Mouse (Mus musculus): ENCODE data around the gene Zbp1. TPM values are rescaled to one million over a fixed set of nuclear protein-coding genes. Genes with fewer than 3 reads are reported as not detected.

Gene Zbp1
- polyA plus RNA-seq, 1 experiment from 2014 or later, result 0.08 TPM

DNA sequence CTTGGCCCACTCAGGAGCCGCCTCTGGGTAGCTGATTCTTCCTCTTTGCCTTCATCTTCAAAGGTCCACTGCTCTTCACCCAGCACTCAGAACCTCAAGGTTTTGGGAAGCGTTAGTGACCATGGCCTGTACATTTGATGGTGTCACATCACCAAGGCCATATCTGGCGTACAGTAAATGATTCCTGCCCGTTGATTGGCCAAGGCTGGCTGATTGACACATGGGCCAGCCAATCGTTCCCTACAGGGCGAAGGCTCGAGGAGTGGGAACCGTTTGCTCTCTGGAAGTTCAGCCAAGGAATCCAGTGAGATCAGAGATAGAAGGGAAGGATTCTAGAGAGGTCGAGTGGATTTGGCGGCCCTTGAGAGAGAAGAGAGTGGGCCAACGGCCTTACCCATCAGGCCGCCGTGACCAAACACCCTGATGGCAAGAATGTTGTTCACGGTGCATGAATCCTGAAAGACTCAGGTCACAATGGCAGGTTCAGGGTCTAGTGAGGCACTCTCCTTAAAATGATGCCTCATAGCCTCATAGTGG, 13.1 kb downstream of the Zbp1 start:
- Histone ChIP-seq H3K27ac (replicated peaks) (no peak overlapping the region), H3K9me3 (replicated peaks) (no peaks in the 10 kb centered on the region), H3K4me1 (no peaks in the 10 kb centered on the region), H3K9ac (replicated peaks) (no peak overlapping the region), H3K4me2 (no peak overlapping the region), H3K27me3 (replicated peaks) (no peaks in the 10 kb centered on the region), H3K36me3 (no peaks in the 10 kb centered on the region), H3K4me3 (replicated peaks) (no peak overlapping the region)
- WGBS, result 93% methylated on average over 14 of the region's 14 CpGs
- no peak for ATAC-seq (ENCODE audit: low FRiP score)

GRCm38 (mm10) chr2:173204671-173205070, 14.1 kb downstream of the Zbp1 start:
- no peaks in the 10 kb centered on the region for H3K4me1 ChIP-seq
- H3K9me3 ChIP-seq (replicated peaks), result no peaks in the 10 kb centered on the region
- H3K9ac ChIP-seq (replicated peaks), result no peak overlapping the region
- H3K4me3 ChIP-seq (replicated peaks), result no peak overlapping the region
- no peaks in the 10 kb centered on the region for H3K27me3 ChIP-seq (replicated peaks)
- no peak for ATAC-seq (ENCODE audit: low FRiP score)
- H3K27ac ChIP-seq (replicated peaks), result no peak overlapping the region
- H3K36me3 ChIP-seq, result no peaks in the 10 kb centered on the region
- no peak overlapping the region for H3K4me2 ChIP-seq
- 50% methylated on average over 4 of the region's 4 CpGs for WGBS

DNA sequence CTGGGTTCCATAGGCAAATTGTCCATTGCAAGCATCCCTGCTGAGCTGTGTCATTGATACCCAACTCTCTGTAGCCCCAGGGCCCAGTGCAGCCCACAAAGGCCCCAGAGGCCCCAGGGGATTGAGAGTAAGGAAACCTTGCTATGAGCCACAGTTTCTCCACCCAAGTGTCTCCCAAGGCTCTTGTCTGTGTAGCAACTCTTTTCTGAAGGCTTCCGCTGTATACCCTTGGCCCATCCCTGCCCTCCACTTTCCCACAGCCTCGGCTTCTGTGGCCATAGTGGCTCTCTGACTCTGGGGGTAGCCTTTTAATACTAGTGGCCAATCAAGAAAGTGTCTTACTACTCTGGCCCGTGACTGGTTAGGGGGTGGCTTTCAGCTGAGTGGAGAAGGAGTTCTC, 15.0 kb downstream of the Zbp1 start:
- Histone ChIP-seq H3K36me3 (no peaks in the 10 kb centered on the region), H3K9ac (replicated peaks) (no peak overlapping the region), H3K9me3 (replicated peaks) (no peaks in the 10 kb centered on the region), H3K4me1 (no peaks in the 10 kb centered on the region), H3K27ac (replicated peaks) (no peak overlapping the region), H3K27me3 (replicated peaks) (no peaks in the 10 kb centered on the region), H3K4me3 (replicated peaks) (no peak overlapping the region), H3K4me2 (no peak overlapping the region)
- no peak for ATAC-seq (ENCODE audit: low FRiP score)
- 83% methylated on average over 3 of the region's 3 CpGs for WGBS

DNA sequence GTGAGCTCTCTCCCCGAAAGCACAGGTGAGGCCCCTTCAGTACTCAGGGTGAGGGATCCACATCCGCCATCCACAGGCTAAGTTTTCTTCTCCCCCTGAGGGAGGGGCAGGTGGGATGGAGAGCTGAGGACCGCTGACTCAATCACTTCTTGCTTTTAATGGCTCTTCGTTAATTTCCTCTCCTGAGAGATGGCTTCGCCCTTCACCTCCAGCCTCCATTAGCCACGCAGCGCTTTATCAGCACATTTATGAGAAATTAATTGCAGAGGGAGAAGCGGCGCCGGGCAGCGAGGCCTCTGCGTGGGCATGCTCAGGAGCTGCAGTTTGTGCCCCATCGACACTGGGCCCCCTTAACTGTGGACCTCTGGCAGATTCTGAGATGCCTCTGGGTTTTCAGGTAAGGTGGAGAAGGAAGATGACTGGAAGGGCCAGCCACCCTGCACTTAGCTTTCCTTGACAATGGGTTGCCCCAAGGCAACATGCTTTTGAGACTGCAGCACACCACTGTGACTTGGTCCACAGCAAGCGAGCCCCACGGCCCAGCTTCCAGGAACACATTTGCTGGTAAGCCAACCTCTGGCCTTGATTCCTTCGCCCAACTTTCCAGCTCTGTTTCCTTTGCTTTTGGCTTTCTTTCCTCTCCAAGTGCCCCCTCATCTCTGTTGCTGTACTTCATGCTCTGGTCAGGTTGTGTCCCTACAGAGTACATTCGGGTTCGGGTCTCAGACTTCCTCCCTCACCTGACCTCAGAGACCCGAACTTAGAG, 15.6 kb downstream of the Zbp1 start:
- Histone ChIP-seq H3K27ac (replicated peaks) (no peak overlapping the region), H3K4me3 (replicated peaks) (no peak overlapping the region), H3K27me3 (replicated peaks) (no peaks in the 10 kb centered on the region), H3K36me3 (no peaks in the 10 kb centered on the region), H3K9me3 (replicated peaks) (no peaks in the 10 kb centered on the region), H3K4me2 (no peak overlapping the region), H3K4me1 (no peaks in the 10 kb centered on the region), H3K9ac (replicated peaks) (no peak overlapping the region)
- 73% methylated on average over 19 of the region's 19 CpGs for WGBS
- ATAC-seq (ENCODE audit: low FRiP score), result no peak

DNA sequence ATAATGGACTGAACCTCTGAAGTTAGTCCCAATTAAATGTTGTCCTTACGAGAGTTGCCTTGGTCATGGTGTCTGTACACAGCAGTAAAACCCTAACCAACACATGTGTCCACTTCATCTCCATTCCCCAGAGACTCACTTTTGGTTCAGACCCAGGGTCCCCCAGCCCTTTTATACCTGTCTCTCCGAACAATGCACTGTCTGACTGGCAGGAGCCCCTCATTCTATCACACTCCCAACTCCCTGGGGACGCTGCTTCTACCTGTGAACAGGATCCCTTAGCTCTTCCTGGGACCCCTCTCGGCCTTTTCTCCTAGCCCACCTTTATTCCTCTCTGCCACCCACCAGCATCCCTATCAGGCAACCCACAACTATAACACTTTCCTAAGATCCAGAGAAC, 23.9 kb downstream of the Zbp1 start:
- 86% methylated on average over 4 of the region's 4 CpGs for WGBS
- Histone ChIP-seq H3K4me1 (no peaks in the 10 kb centered on the region), H3K9me3 (replicated peaks) (no peaks in the 10 kb centered on the region), H3K4me2 (no peak overlapping the region), H3K36me3 (no peaks in the 10 kb centered on the region), H3K27ac (replicated peaks) (no peak overlapping the region), H3K27me3 (replicated peaks) (no peaks in the 10 kb centered on the region), H3K4me3 (replicated peaks) (no peak overlapping the region), H3K9ac (replicated peaks) (no peak overlapping the region)
- no peak for ATAC-seq (ENCODE audit: low FRiP score)

- ATAC-seq (ENCODE audit: low FRiP score), result no peak
- Histone ChIP-seq H3K9me3 (replicated peaks) (no peaks in the 10 kb centered on the region), H3K27me3 (replicated peaks) (peaks cover 15% of the 10 kb centered on the region), H3K36me3 (no peaks in the 10 kb centered on the region), H3K9ac (replicated peaks) (no peak overlapping the region), H3K4me1 (0 out of 2 replicates have a peak, but pooled peaks cover 3% of the 10 kb centered on the region), H3K27ac (replicated peaks) (no peak overlapping the region), H3K4me2 (no peak overlapping the region), H3K4me3 (replicated peaks) (no peak overlapping the region)
- WGBS, result 43% methylated on average over 8 of the region's 8 CpGs
Measured at GRCm38 (mm10) chr2:173187182-173187855, 31.4 kb downstream of the Zbp1 start.

- no peak overlapping the region for H3K9ac ChIP-seq (replicated peaks)
- 32% methylated on average over 26 of the region's 26 CpGs for WGBS
- ATAC-seq (ENCODE audit: low FRiP score), result peak; percentile 63; the same call in 1 of the 2 replicates
- peak overlapping the region; percentile 27; the same call in 1 of the 2 replicates for H3K4me2 ChIP-seq
- H3K36me3 ChIP-seq, result no peaks in the 10 kb centered on the region
- no peaks in the 10 kb centered on the region for H3K9me3 ChIP-seq (replicated peaks)
- no peak overlapping the region for H3K27ac ChIP-seq (replicated peaks)
- no peak overlapping the region for H3K4me3 ChIP-seq (replicated peaks)
- H3K27me3 ChIP-seq (replicated peaks), result peaks cover 16% of the 10 kb centered on the region
- H3K4me1 ChIP-seq, result 0 out of 2 replicates have a peak, but pooled peaks cover 3% of the 10 kb centered on the region
Measured at GRCm38 (mm10) chr2:173186047-173186943, 32.4 kb downstream of the Zbp1 start.

DNA sequence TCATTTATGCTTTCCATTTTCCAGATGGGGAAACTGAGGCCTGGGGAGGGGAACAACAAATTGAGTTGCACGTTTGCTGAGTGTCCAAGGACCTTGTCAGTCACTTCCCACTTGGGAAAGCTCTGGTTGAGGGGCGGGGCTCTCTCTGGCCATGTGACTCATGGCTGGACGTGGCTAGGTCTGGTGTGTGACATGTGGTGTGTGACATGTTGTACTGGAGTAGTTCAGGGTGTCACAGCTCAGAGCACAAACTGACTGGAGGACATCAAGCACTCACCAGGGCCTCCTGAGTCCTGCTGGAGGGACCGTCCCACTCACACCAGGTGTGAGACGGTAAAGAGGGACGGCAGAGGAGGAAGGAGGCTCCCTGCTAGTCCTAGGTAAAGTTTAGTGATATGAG, 33.4 kb downstream of the Zbp1 start:
- H3K27ac ChIP-seq (replicated peaks), result no peak overlapping the region
- no peak for ATAC-seq (ENCODE audit: low FRiP score)
- no peak overlapping the region for H3K4me2 ChIP-seq
- 77% methylated on average over 6 of the region's 6 CpGs for WGBS
- H3K4me1 ChIP-seq, result 0 out of 2 replicates have a peak, but pooled peaks cover 3% of the 10 kb centered on the region
- H3K36me3 ChIP-seq, result no peaks in the 10 kb centered on the region
- no peak overlapping the region for H3K4me3 ChIP-seq (replicated peaks)
- peaks cover 20% of the 10 kb centered on the region for H3K27me3 ChIP-seq (replicated peaks)
- no peak overlapping the region for H3K9ac ChIP-seq (replicated peaks)
- H3K9me3 ChIP-seq (replicated peaks), result no peaks in the 10 kb centered on the region

GRCm38 (mm10) chr2:173184475-173185080, 34.1 kb downstream of the Zbp1 start:
- Histone ChIP-seq H3K27me3 (replicated peaks) (peaks cover 25% of the 10 kb centered on the region), H3K4me1 (0 out of 2 replicates have a peak, but pooled peaks cover 3% of the 10 kb centered on the region), H3K9me3 (replicated peaks) (no peaks in the 10 kb centered on the region), H3K27ac (replicated peaks) (no peak overlapping the region), H3K4me3 (replicated peaks) (no peak overlapping the region), H3K4me2 (no peak overlapping the region), H3K36me3 (no peaks in the 10 kb centered on the region), H3K9ac (replicated peaks) (no peak overlapping the region)
- 64% methylated on average over 11 of the region's 11 CpGs for WGBS
- ATAC-seq (ENCODE audit: low FRiP score), result no peak

DNA sequence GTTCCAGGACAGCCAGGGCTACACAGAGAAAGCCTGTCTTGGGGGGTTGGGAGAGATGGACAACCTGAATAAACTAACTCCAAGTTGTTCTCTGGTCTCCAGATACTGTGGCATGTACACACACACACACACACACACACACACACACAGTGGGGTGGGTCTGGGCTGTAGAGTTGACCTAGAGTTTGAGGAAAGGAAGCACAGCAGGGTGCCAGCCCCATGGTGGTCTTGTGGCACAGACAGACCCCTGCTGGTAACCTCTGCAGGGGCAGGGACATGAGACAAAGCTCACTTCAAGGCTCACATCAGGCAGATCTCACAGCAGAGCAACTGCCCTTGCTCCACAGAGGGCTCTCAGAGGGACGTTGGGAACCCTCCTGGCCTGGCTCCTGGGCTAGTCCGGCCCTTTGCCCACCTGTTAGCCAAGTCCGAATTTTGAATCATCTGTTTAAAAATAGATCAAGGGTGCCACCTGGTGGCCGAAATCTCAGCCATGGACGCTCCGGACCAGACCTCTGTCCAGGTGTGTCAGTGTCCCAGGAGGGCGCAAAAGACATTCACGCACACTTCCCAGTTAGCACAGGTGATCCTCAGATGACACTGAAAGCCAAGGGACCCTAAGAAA, 34.8 kb downstream of the Zbp1 start:
- no peak overlapping the region for H3K9ac ChIP-seq (replicated peaks)
- H3K27ac ChIP-seq (replicated peaks), result no peak overlapping the region
- H3K4me1 ChIP-seq, result 0 out of 2 replicates have a peak, but pooled peaks cover 3% of the 10 kb centered on the region
- 11% methylated on average over 8 of the region's 8 CpGs for WGBS
- ATAC-seq (ENCODE audit: low FRiP score), result 0 out of 2 replicates have a peak, but pooled peaks have one; percentile 18
- H3K9me3 ChIP-seq (replicated peaks), result no peaks in the 10 kb centered on the region
- no peaks in the 10 kb centered on the region for H3K36me3 ChIP-seq
- H3K27me3 ChIP-seq (replicated peaks), result peaks cover 31% of the 10 kb centered on the region
- no peak overlapping the region for H3K4me3 ChIP-seq (replicated peaks)
- no peak overlapping the region for H3K4me2 ChIP-seq
